Mouse (Mus musculus) monocyte, adult 59 days (primary cell): ENCODE data around the gene Lrmda. TPM values are rescaled to one million over a fixed set of nuclear protein-coding genes. Genes with fewer than 3 reads are reported as not detected.

Experiments
- total RNA-seq, 2 experiments: library from RNA; stranded (reverse); gene quantifications; one replicate each; pipeline ENCODE4 v1.2.4; 2023

Lrmda gene
- total RNA-seq, result 10 to 100 TPM; 16.3 to 20.1 TPM

DNA sequence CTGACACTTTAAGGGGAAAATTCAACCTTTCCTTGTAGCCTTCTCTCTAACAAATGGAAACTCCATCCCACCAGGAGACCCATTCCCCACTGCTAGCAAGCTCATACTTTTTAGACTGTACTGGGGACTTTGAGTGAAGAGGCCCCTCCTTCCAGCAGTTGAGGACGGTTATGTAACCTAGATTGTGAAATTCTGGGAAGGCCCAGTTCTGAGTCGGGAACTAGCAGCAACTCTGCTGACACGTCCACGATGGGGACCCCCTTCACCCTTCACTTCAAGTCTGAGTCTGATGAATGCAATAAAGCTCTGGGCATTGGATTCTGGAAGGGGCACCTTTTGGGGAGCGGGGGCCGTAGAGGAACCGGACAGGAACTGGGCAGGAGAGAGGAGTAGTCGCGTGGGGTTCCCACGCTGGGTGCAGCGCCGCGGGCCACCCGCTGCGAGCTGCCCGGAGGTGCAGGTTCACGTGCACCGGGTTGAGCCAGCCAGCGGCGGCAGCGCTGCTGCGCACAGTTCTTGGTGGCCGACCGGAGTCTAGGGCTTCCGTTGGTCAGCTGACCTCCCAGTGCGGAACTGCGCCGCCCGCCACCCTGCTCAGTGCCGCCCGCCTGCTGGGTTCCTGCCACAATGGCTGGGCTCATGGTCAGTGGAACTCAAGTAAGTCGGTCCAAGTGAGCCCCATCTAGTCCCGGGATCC is at the start of gene Lrmda:
Gene Lrmda (plus strand): TSS at position 461 of the 697 bp plus-strand sequence.

DNA sequence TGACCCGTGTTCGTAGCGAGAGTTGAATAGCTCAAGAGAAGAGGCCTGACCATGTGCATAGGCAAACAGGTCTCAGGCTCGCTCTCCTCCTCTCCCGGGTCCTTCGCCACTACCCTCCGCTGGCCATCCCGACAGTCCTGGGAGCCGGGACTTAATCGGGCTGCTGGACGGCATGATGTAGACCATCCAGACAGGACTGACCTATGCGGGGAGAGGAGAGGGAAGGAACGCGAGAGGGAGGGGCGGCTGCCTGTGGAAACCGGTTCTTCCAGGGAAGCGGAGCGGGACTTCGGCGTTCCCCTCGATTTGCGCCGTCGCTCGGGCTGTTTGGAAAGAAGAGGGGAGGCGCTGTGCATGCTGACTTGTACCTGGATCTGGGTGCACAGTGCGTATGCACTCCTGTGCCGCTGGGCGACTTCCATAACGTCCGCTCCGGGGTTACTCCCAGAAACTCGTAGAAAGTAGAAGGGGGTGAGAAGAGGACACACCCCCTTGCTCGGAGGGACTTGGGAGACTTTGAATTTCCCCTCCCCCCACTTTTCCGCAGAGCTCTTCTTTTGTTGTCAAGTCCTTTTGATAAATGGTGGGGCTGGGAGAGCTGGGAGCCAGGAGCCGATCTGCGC is 30.1 kb upstream of the Lrmda start, which contains the start of gene Zfp503:
Gene Zfp503 (minus strand): TSS at position 311 of the 623 bp plus-strand sequence.

Other genes starting within 250 kb of the Lrmda start
- gene Vdac2, start 194.5 kb upstream of the Lrmda start, total RNA-seq, result 100 to 1,000 TPM; 164 to 167 TPM
- 10 to 100 TPM; 15.7 to 17.8 TPM for gene Comtd1, start 170.7 kb upstream of the Lrmda start, total RNA-seq
- gene Zfp503, start 30.1 kb upstream of the Lrmda start, total RNA-seq, result 1 to 10 TPM; 5.2 to 6.4 TPM